Mouse (Mus musculus) liver, postnatal 0 days (tissue): ENCODE results near the gene Fyb. TPM values are rescaled to one million over a fixed set of nuclear protein-coding genes. Genes with fewer than 3 reads are reported as not detected.
A peak's percentile ranks its signal among the peaks of the same experiment; 100 is the strongest.
"Not testable (repeated sequence)": the region's sequence is repeated elsewhere in the genome, so short reads cannot be mapped to it uniquely, and the experiment has no call there.

Source experiments
- ATAC-seq: fragments of 200-750 bp; cut with Nextera tagmentation; 2 replicates; pipeline ENCODE4 v1.8.0; 2017; ENCODE audit warnings: mild to moderate bottlenecking, moderate library complexity
- DNase-seq: peaks from one replicate; pipeline ENCODE4 v3.0.0-alpha.2; 2016
- H3K27ac ChIP-seq: fragments of 300-500 bp; sonication (generic); 2 replicates; pipeline ENCODE4 v1.5.1; 2014; ENCODE audit warnings: antibody characterized with exemption, moderate library complexity, mild to moderate bottlenecking, low read depth
- H3K27me3 ChIP-seq: fragments of 300-500 bp; sonication (generic); 2 replicates; pipeline ENCODE4 v1.6.1; 2014; ENCODE audit warnings: low read length, control low read depth, mixed read lengths; ENCODE audit not compliant: insufficient read depth
- H3K36me3 ChIP-seq: fragments of 300-500 bp; sonication (generic); replicated peaks from 2 replicates; pipeline ENCODE4 v1.6.1; 2014; ENCODE audit warnings: mild to moderate bottlenecking, control low read depth, low read length, moderate library complexity, mixed read lengths; ENCODE audit not compliant: insufficient read depth
- H3K4me1 ChIP-seq: fragments of 300-500 bp; sonication (generic); 2 replicates; pipeline ENCODE4 v1.6.1; 2014; ENCODE audit warnings: antibody characterized with exemption, mild to moderate bottlenecking, control low read depth; ENCODE audit not compliant: insufficient read depth
- H3K4me2 ChIP-seq: fragments of 300-500 bp; sonication (generic); 2 replicates; pipeline ENCODE4 v1.6.1; 2014; ENCODE audit warnings: low read depth, mild to moderate bottlenecking, low read length, moderate library complexity, mixed read lengths
- H3K4me3 ChIP-seq: fragments of 300-500 bp; sonication (generic); 2 replicates; pipeline ENCODE4 v1.5.1; 2014; ENCODE audit warnings: low read depth, low read length
- H3K9ac ChIP-seq: fragments of 300-500 bp; sonication (generic); replicated peaks from 2 replicates; pipeline ENCODE4 v1.6.1; 2014; ENCODE audit warnings: mild to moderate bottlenecking, moderate library complexity
- H3K9me3 ChIP-seq: fragments of 300-500 bp; sonication (generic); 2 replicates; pipeline ENCODE4 v1.6.1; 2016; ENCODE audit warnings: mild to moderate bottlenecking, control low read depth, low read length, mixed read lengths
- CTCF ChIP-seq: sonication (generic); IDR thresholded peaks from 2 replicates; pipeline ENCODE4 v1.5.1; 2016; ENCODE audit warnings: antibody characterized with exemption, low read depth
- EP300 ChIP-seq: IDR thresholded peaks from 2 replicates; pipeline ENCODE4 v1.6.1; 2016; ENCODE audit warnings: antibody characterized with exemption, low read depth, mild to moderate bottlenecking
- WGBS: fragments of 180-500 bp; shearing (Covaris S2); extraction: QIAGEN DNeasy Blood & Tissue Kit; methylation state at CpG from one replicate; pipeline ENCODE4 v1.1.7; 2014; ENCODE audit not compliant: insufficient replicate concordance; 5-methylcytosine and 5-hydroxymethylcytosine counted together
- polyA plus RNA-seq: library from polyadenylated mRNA; unstranded; fragments of >200 nt; fragmentation: Nextera tagmentation; extraction: Ambion mirVana; gene quantifications from 2 replicates; pipeline ENCODE4 v1.2.1, GENCODE M21; 2015

The Fyb gene
- polyA plus RNA-seq, 1 experiment from 2014 or later, result 29.7 TPM

DNA sequence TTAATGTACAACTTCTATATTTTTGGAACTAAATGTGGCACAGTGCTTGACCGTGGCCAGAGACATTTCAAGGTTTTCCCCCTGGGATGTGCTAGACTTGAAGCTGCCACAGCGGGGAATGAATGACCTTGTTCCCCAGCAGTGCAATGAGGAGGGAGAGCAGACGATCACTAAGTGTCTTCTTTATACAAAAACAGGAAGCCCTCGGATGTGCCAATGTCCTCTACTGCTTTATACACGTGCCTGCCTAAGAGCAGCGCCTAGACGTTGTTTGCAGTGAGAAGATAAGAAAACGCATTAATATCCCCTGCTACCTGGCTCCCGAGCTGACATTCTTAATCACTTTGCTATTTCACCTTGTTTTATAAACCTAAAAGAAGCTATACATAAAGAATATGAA is 55.3 kb downstream of the Fyb start:
- Histone ChIP-seq H3K4me2 (peak overlapping the region; percentile 61; the same call in 1 of the 2 replicates), H3K9me3 (no peaks in the 10 kb centered on the region), H3K9ac (no peak overlapping the region), H3K27me3 (no peaks in the 10 kb centered on the region), H3K36me3 (no peaks in the 10 kb centered on the region), H3K27ac (0 out of 2 replicates have a peak overlapping the region, but pooled peaks have one; percentile 5), H3K4me3 (no peak overlapping the region), H3K4me1 (peaks cover 6% of the 10 kb centered on the region)
- no peak for TF ChIP-seq EP300
- no peak for TF ChIP-seq CTCF
- 19% methylated on average over 9 of the region's 9 CpGs for WGBS
- DNase-seq (no peak), ATAC-seq (peak; percentile 60; the same call in 1 of the 2 replicates)

DNA sequence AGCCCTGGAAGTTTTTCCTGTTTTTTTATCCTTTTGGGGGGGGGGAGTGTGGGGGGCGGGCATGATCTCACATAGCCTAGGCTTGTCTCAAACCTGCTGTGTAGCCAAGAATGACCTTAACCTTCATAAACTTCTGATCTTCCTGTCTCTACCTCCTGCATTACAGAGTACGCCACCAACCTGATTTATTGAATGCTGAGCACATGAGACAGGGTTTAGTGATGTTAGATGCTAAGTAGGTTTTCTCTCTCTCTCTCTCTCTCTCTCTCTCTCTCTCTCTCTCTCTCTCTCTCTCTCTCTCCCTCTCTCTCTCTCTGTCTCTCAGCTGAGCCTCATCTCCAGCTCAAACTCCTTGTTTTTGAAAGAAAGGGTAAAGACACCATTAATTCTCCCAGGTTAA is 56.0 kb downstream of the Fyb start:
- Histone ChIP-seq H3K4me2 (peak overlapping the region; percentile 61), H3K9me3 (no peaks in the 10 kb centered on the region), H3K36me3 (no peaks in the 10 kb centered on the region), H3K27me3 (no peaks in the 10 kb centered on the region), H3K27ac (peak overlapping the region; percentile 71; the same call in 1 of the 2 replicates), H3K4me3 (no peak overlapping the region), H3K9ac (no peak overlapping the region), H3K4me1 (peaks cover 6% of the 10 kb centered on the region)
- TF ChIP-seq EP300 (no peak), CTCF (no peak)
- DNase-seq, result no peak
- no peak for ATAC-seq
- WGBS, result 88% methylated on average over 2 of the region's 2 CpGs

DNA sequence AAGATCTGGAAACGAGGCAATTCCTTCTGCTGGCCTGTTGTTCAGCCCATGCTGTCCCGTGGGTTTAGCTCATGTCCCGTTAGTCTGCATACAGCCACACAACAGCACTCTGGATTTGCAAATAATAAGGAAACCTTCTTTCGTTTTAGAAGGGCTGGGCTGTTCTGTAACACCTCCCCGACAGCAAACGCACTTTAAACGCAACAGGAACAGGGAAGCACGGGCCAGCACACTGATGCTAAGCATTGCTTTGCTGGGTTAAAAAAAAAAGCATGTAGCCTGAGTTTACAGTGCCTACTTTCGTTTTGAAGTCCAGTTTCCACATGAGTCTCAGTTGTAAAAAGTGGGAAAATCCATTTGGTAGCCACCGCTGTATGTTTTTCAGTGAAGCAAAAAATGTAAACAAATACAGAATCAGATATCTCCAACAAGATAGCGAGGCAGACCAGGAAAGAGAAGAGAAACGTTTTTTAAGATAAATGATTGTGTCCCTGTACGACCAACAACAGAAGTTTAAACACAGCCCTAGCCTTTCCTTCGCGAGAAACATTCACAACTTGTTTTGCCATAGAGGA is 56.6 kb downstream of the Fyb start:
- DNase-seq, result no peak
- Histone ChIP-seq H3K27ac (peak overlapping the region; percentile 71), H3K4me2 (peak overlapping the region; percentile 61), H3K36me3 (no peaks in the 10 kb centered on the region), H3K4me3 (peak overlapping the region; percentile 25), H3K4me1 (peaks cover 6% of the 10 kb centered on the region), H3K9me3 (no peaks in the 10 kb centered on the region), H3K27me3 (no peaks in the 10 kb centered on the region), H3K9ac (peak overlapping the region; percentile 6; the same call in 1 of the 2 replicates)
- WGBS, result 22% methylated on average over 15 of the region's 15 CpGs
- no peak for TF ChIP-seq CTCF
- no peak for TF ChIP-seq EP300
- peak; percentile 44; the same call in 1 of the 2 replicates for ATAC-seq

DNA sequence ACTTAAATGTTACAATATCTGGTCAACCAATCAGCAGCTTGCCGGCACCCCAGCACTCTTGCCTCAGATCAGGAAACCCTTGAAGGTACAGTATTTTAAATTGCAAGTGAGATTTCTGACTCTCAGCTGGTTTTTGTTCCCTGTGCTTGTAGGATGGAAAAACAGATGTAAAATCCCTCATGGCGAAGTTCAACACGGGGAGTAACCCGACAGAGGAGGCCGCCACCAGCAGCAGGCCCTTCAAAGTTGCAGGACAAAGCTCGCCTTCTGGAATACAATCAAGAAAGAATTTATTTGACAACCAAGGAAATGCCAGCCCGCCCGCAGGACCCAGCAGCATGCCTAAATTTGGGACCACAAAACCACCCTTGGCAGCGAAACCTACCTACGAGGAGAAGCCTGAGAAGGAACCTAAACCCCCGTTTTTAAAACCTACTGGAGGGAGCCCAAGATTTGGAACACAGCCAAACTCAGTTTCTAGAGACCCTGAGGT is 57.2 kb downstream of the Fyb start:
- no peak for DNase-seq
- Histone ChIP-seq H3K4me1 (peaks cover 6% of the 10 kb centered on the region), H3K4me2 (peak overlapping the region; percentile 61), H3K9ac (0 out of 2 replicates have a peak overlapping the region, but pooled peaks have one; percentile 6), H3K9me3 (no peaks in the 10 kb centered on the region), H3K4me3 (peak overlapping the region; percentile 25), H3K36me3 (no peaks in the 10 kb centered on the region), H3K27ac (peak overlapping the region; percentile 71; the same call in 1 of the 2 replicates), H3K27me3 (no peaks in the 10 kb centered on the region)
- no peak for TF ChIP-seq EP300
- TF ChIP-seq CTCF, result no peak
- ATAC-seq, result peak; percentile 47; the same call in 1 of the 2 replicates
- 60% methylated on average over 11 of the region's 11 CpGs for WGBS

DNA sequence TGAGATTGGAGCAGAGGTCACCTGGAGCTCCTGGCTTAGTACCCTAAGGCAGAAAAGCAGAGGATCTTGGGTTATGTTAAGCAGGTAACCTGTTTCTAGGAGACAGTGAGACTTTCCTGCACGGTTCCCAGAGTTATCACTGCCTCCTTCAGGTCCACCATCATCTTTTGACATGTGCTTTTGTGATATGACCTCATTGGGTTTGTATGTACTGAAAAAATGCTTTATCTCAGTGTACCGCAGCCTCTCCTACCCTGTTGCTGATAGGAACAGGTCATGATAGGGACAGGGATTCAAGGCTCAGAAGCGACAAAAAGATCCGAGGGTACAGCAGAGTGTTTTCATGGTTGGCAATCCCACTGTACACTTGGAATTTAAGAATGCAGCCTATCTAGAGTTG is 62.0 kb downstream of the Fyb start:
- no peaks in the 10 kb centered on the region for H3K4me1 ChIP-seq
- H3K9me3 ChIP-seq, result no peaks in the 10 kb centered on the region
- DNase-seq (no peak), ATAC-seq (no peak)
- H3K4me2 ChIP-seq, result no peak overlapping the region
- H3K4me3 ChIP-seq, result no peak overlapping the region
- H3K27ac ChIP-seq, result no peak overlapping the region
- no peaks in the 10 kb centered on the region for H3K27me3 ChIP-seq
- 58% methylated on average over 4 of the region's 4 CpGs for WGBS
- H3K36me3 ChIP-seq, result no peaks in the 10 kb centered on the region
- no peak overlapping the region for H3K9ac ChIP-seq
- TF ChIP-seq EP300 (peak; percentile 52; the same call in 1 of the 2 replicates), CTCF (no peak)

DNA sequence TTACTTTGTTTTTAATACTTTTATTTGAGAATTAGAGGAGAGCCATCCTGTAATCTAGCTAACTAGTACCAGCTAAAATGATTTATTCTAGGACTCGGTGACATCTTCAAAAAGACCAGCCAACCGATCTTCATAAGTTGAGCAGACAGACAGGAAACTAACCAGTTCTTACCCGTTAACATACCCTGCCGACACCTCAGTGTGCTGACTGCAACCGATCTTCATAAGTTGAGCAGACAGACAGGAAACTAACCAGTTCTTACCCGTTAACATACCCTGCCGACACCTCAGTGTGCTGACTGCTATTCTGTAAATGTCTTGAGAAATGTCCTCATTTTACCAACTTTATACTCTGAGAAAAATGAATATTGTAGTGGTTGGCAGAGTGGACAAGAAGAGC is 63.7 kb downstream of the Fyb start:
- not testable (repeated sequence) for DNase-seq, H3K4me3 ChIP-seq, H3K27me3 ChIP-seq, ATAC-seq, H3K9me3 ChIP-seq, H3K9ac ChIP-seq, H3K4me1 ChIP-seq, H3K4me2 ChIP-seq, H3K36me3 ChIP-seq, H3K27ac ChIP-seq
- WGBS, result 70% methylated on average over 7 of the region's 7 CpGs
